Mouse (Mus musculus) brown adipose tissue, adult 24 weeks (tissue): ENCODE measurements around the gene Hist1h3a. TPM values are rescaled to one million over a fixed set of nuclear protein-coding genes. Genes with fewer than 3 reads are reported as not detected.
"Not testable (repeated sequence)": the region's sequence is repeated elsewhere in the genome, so short reads cannot be mapped to it uniquely, and the experiment has no call there.

Experiments used
- H3K27ac ChIP-seq: fragments of 200-500 bp; replicated peaks from 2 replicates; pipeline ENCODE4 v1.5.1; 2012; ENCODE audit warnings: low read depth, mild to moderate bottlenecking, low read length
- H3K4me1 ChIP-seq: fragments of 200-500 bp; 2 replicates; pipeline ENCODE4 v1.6.1; 2012; ENCODE audit warnings: low read length, mixed read lengths; ENCODE audit not compliant: control insufficient read depth, insufficient read depth, insufficient read length
- H3K4me3 ChIP-seq: fragments of 200-500 bp; 2 replicates; pipeline ENCODE4 v1.5.1; 2012; ENCODE audit warnings: low read depth, mild to moderate bottlenecking, low read length, moderate library complexity; ENCODE audit not compliant: insufficient read depth
- polyA plus RNA-seq: library from polyadenylated mRNA; stranded (reverse); fragments of >200 nt; gene quantifications from 2 replicates; pipeline ENCODE4 v1.2.4, GENCODE M21; 2012; ENCODE audit not compliant: missing spikeins, insufficient read depth, insufficient read length

The Hist1h3a gene
- not detected in 2 replicates for polyA plus RNA-seq

DNA sequence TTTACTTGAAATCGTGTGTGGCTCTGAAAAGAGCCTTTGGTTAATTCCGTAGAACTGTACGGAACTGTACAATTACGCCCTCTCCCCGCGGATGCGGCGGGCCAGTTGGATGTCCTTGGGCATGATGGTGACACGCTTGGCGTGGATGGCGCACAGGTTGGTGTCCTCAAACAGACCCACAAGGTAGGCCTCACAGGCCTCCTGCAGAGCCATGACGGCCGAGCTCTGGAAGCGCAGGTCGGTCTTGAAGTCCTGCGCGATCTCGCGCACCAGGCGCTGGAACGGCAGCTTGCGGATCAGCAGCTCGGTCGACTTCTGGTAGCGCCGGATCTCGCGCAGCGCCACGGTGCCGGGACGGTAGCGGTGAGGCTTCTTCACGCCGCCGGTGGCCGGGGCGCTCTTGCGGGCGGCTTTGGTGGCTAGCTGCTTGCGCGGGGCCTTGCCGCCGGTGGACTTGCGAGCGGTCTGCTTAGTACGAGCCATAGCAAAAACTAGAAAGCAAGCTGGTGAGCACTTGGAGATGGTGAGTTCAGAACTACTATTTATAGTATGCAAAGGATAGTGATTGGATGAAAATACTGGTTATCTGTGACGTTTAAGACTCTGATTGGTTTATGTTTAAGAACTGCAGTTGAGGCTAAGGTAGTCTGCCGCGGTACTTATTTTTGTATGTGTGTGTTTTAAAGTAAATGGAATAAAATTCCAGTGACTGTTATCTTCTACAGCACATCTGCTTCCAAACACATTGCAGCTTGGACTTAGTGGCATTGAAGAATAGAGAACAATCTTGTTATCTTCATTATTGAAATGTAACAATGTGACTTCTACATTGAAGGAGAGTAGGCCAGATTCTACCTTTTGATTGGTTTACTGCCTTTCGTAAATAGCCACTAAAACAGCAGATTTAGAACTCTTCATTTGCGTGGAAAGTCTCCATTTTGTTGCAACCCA, at the start of gene Hist1h3a:
Gene Hist1h3a, minus strand, starts transcription at position 516 of the 951 bp plus-strand sequence.
- not testable (repeated sequence) for H3K4me1 ChIP-seq
- Histone ChIP-seq H3K4me3 (peak within 1 kb of the TSS; percentile 52), H3K27ac (peak within 1 kb of the TSS; percentile 20; the same call in 1 of the 2 replicates)

DNA sequence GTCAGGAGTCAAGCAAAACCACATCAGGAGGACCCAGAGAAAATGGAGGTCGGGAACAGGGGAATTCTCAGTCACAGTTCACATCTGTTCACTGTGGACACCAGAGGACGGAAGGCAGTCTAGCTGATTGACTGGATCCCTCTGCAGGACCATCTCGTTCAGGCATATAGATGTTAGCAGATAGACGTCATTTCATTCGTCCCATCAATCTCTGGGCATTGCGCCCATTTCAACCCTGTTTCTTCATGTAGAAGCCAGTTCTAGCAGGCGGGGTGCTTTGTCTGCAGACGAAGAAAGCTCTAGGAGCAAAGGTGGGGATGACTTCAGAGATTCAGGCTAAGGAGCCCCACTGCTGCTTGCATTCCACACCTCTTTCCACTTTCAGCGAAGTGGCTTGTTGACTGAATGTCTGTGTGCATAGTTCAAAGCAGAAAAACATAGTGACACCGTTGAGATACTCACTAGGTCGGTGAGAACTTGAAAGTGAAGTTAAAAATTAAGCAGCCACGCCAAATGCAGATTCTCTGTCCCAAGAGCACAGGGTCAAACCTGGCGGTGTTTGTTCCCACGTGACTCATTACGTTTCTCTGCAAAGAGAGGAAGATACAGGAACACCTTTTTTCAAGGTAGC, 44.4 kb upstream of the Hist1h3a start, which contains the start of gene Slc17a2:
Gene Slc17a2, plus strand, starts transcription at position 572 of the 631 bp plus-strand sequence.
- no peak within 1 kb of the TSS for H3K4me3 ChIP-seq
- H3K27ac ChIP-seq: no peak within 1 kb of the TSS
- no peaks in the 10 kb centered on the region for H3K4me1 ChIP-seq

DNA sequence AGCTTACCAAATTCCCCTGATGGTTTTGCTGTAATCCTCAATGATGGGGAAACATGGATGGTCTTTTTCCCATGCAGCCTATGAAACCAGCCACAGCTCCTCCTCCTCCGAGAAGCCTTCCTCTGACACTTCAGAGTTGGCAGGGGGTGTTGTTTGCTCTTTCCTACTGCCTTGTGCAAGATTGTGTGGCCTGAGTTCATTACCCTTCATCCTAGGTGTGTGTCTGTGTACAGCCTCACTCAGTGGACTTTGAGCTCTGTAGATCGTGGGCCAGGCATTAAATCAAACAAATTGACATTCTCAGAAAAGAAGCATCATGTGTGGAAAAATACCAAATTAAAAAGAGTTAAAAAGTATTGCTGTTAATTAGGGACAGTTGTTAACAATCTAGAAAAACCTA, 42.3 kb upstream of the Hist1h3a start:
- Histone ChIP-seq H3K4me3 (no peak overlapping the region), H3K4me1 (no peaks in the 10 kb centered on the region), H3K27ac (no peak overlapping the region)

DNA sequence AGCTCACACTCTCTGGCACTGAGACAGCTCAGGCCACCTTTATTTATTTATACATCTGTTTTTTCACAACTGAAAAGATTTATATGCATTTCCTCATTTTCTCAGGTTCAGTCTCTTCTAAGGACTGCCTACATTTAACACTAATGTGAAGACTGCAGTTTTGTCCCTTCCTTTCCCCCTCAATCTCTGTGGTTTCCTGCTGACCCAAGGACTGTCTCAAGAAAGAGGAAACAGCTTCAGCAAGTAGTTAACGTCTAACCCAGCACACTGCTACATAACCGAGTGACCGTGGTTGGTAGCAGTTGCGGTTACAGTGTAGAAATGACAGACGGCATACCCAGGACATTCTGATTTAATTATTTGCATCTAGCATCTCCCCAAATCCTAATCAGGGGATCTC, 37.2 kb upstream of the Hist1h3a start:
- Histone ChIP-seq H3K4me1 (no peaks in the 10 kb centered on the region), H3K27ac (no peak overlapping the region), H3K4me3 (no peak overlapping the region)

DNA sequence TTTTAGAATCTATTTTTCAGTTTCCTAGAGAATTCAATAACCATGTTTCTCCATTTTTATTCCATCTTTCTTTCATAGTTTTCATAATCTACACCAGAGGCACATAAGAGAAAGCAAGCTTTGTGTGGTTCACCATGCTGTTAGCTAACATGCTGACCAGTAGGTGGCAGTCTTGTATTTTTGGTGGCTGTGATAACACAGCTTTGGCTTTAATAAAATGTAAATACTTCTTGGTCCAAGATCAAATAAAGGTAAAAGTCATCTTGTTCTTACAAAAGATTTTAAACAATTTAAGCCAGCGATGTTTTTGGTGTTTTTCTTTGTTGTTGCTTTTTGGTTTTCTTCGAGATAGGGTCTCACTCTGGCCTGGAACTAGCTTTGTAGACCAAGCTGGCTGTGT, 30.3 kb upstream of the Hist1h3a start:
- Histone ChIP-seq H3K4me3 (no peak overlapping the region), H3K27ac (no peak overlapping the region), H3K4me1 (no peaks in the 10 kb centered on the region)

DNA sequence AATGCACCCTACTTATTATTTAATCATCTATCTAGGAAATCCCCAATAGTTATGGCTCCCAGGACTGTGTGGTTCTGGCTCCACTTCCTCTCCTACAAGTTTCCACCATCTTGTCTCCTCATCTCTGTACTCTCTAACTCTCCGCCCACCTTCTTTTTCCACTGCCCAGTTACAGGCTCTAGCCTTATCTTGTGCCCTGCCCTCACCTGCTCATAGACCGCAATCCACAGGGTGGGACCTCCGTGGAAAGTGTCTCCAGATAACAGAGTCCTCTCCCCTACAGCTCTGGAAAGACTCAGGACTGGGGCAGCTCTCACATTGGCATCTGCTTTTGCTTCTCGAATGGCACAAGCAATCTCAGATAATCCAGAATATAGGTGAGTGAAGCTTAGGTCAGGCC, 16.8 kb upstream of the Hist1h3a start:
- no peaks in the 10 kb centered on the region for H3K4me1 ChIP-seq
- no peak overlapping the region for H3K27ac ChIP-seq
- H3K4me3 ChIP-seq: no peak overlapping the region

DNA sequence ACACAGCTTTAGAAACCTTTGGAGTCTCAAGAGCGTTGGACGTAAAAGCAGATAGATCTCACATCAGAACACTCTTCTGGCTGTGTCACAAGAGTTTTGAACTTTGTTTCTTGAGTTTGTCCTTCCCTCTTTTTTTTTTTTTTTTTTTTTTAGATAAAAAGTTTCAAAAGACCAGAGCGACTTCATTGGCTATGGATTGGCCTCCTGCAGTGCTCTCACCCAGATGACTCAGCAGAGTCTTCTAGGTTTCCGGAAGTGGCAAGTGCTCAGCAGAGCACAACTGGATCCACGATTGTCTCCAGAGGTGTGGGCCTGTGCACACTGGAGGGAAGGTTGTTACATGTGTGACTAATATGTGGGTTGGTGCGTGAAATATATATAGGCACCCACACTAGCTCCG, 16.2 kb upstream of the Hist1h3a start:
- H3K4me1 ChIP-seq: no peaks in the 10 kb centered on the region
- no peak overlapping the region for H3K27ac ChIP-seq
- H3K4me3 ChIP-seq: no peak overlapping the region

DNA sequence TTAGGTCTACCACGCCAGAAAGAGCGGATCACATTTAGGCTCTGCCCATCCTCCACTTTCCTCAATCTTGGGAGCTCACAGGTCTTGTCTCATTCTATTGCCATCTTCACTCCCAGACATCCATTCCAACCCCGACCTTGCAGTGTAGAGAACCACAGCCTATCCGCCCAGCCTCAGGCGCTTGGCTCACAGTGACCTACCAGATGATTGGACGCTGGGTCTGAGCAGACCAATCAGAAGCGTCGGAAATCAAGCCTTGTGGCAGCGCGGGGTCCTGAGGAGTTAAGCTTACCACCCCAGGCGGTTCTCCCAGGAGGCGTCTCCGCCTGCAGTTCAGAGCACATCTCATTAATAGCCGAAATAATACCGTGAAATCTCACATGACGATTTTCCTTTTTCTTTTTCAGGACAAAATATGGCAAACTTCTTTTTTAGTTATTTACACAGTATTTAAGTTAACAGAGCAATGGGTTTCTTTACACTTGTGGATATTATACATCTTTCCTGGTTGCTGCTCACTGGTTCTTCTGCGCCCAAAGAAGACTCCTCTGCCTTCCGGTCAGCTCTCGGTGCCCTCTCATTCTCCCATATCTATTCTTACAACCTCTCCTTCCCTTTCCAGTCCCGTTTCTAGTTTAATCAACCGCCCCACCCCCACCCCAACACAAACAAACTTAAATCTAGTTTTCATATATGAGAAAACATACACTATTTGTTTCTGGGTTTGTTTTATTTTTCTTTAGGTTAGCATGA, 10.6 kb upstream of the Hist1h3a start:
- H3K4me3 ChIP-seq: no peak overlapping the region

DNA sequence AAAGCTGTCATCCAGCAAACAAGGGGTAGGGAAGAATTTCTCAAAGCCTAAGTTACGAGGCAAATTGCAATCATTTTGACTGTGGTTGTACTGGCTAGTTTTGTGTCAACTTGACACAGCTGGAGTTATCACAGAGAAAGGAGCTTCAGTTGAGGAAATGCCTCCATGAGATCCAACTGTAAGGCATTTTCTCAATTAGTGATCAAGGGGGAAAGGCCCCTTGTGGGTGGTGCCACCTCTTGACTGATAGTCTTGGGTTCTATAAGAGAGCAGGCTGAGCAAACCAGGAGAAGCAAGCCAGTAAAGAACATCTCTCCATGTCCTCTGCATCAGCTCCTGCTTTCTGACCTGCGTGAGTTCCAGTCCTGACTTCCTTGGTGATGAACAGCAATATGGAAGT, 7.4 kb upstream of the Hist1h3a start, which contains the start of gene Trim38:
Gene Trim38, plus strand, starts transcription at position 301 of the 400 bp plus-strand sequence.
- not testable (repeated sequence) for H3K4me3 ChIP-seq, H3K4me1 ChIP-seq, H3K27ac ChIP-seq

More for the DNA sequence above, 10.6 kb upstream of the Hist1h3a start:
- Histone ChIP-seq H3K27ac (no peak overlapping the region), H3K4me1 (no peaks in the 10 kb centered on the region)

DNA sequence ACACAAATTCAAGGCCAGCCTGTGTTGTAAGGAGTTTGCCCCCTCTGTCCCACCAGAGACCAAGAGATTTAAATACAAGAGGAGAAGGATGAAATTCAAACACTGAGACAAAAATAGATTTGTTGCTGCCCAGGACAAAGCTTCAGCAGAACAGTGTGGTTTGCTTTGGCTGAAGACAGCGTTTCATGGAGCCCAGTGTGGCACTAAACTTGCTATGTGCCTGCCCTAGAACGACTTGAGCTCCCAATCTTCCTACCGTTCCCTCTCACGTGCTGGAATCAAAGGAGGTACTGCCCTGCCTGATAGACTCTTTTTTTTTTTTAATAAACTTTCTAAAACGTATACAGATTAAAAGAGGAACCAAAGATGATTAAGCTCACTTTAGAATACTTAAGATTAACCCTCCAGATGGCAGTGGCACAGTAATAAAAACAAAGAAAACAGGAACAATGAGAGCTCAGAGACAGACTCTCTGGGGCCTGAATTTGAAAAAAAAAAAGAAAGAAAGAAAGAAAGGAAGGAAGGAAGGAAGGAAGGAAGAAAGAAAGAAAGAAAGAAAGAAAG, 6.7 kb upstream of the Hist1h3a start:
- Histone ChIP-seq H3K4me1 (no peaks in the 10 kb centered on the region), H3K4me3 (no peak overlapping the region), H3K27ac (no peak overlapping the region)

DNA sequence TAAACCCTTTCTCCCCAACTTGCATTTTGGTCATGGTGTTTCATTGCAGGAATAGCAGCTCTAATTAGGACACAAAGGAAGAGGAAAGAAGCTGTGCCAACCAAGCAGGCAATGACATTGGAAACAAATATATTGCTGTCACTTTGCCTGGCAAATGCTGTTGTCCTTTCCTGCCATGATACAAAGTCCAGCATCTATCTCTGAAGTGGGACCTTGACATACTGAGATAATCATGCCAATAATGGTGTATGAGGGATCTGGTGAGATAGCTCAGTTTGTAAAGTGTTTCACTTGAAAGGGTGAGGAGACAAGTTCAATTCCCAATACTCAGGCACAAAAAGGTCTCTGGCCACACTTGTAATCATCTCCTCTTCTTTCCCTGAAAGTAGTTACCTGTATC, 4.6 kb upstream of the Hist1h3a start:
- no peak overlapping the region for H3K4me3 ChIP-seq
- H3K4me1 ChIP-seq: no peaks in the 10 kb centered on the region
- H3K27ac ChIP-seq: no peak overlapping the region

DNA sequence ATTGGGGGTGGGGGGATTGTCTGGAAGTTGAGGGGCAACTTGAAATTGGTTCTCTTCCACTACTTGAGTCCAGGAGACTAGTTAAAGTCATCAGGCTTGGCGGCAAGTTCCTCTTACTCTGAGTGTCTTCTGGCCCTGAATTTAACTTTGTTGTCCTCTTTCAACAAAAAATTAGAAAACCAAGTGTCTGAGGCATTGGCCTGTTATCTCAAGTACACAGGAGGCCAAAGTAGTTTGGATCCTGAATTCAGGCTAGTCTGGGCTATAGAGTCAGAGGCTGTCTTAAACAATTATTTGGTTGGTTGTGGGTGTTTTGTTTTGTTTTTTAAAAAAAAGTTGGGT, 3.0 kb upstream of the Hist1h3a start:
- Histone ChIP-seq H3K27ac (no peak overlapping the region), H3K4me3 (no peak overlapping the region), H3K4me1 (no peaks in the 10 kb centered on the region)

DNA sequence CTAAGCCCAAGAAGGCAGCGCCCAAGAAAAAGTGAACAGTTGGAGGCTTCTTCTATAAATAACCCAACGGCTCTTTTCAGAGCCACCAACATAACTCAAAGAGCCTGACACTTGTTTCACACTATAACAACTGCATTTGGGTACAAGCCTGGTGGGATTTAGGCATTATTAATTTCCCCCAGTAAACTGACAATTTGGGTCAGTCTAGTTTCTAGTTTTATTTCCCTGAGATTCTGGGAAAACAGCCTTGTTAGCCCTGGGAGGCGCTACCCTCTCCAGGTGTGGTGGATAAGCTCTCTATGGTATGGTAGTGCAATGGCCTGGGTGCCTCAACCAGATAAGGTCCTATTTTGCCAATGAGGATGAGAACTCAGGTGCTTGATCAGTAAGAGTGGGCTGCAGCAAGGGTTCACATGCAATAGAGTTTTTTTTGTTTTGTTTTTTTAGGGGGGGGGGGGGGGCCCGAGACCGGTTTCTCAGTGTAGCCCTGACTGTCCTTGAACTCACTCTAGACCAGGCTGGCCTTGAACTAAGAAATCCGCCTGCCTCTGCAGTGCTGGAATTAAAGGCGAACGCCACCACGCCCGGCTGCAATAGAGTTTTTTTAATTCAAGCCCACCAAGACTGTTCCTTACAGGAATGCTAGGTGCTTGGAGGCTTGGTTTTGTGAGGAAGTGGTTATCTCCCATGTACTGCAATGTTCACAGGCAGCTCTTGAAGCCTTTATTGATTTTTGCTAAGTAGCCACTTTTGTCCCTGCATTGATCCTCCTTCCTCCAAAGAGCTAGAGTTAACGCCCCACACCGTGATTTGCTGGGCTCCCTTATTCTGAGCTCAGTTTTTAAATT, 2.4 kb upstream of the Hist1h3a start:
- H3K27ac ChIP-seq: no peak overlapping the region
- no peaks in the 10 kb centered on the region for H3K4me1 ChIP-seq
- H3K4me3 ChIP-seq: no peak overlapping the region
